In genomic region chr7:6195777-6196176, GRCm38 (mm10) we compare ENCODE assay signal across 1 mouse cellular context.
TF ChIP-seq lines count a peak whose summit lies in the region.

No protein-coding gene starts in this region.

TF ChIP-seq in MEL, 35 proteins besides CTCF, POLR2A, EP300 and RAD21:
- TF ChIP-seq SMC3 (IDR thresholded peaks at IDR 0.05; ENCODE audit: low read depth, low read length) (peak; percentile 44), UBTF (IDR thresholded peaks at IDR 0.05; ENCODE audit: borderline replicate concordance, insufficient read depth, low read depth, low read length) (no peak), JUND (IDR thresholded peaks at IDR 0.05; ENCODE audit: low read depth, low read length) (no peak), RCOR1 (IDR thresholded peaks at IDR 0.05; ENCODE audit: low read depth, low read length) (no peak)
